Mouse (Mus musculus): Measurements from ENCODE around the gene Klhl29. TPM values are rescaled to one million over a fixed set of nuclear protein-coding genes. Genes with fewer than 3 reads are reported as not detected.

Gene Klhl29
- total RNA-seq, 1 experiment from 2014 or later, result 18.2 TPM

DNA sequence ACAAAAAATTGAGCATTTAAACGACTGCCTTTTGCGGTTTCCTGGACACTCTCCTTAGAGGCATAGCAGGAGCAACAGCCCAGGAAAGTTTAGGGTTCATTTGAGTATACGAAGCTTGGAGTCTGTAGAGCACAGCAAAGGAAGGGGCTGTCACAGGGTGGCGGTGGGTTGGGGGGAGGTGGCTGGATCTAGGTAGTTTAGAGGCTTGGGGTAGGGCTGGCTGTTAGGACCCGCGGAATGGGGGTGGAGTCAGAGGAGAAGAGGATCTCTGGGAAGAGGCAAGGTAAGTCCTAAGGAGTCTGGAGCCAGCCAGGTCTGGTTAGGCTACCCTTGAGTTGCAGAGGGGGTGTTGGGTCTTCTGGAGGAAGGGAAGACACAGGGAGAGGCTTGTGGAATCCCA, 255.2 kb downstream of the Klhl29 start:
- no peak for DNase-seq

DNA sequence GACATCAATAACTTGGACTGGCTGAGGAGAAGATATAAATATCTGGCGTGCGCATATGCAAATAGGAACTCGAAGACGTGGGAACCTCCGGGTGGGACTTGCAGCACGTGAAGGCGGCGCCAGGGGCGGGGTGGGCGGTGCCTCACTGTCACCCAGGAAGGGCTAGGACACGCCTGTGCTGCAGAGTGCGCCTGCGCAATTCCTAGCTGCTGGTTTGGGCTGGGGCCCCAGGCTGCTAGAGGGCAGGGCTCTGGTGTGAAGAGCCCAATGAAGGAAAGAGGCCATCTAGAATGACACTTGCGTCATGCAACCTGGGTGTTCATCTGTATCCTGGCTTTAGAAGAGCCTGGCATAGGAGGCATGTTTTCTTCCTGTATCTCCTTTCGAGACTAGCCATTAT, 255.8 kb downstream of the Klhl29 start:
- peak; percentile 92 for DNase-seq

GRCm38 (mm10) chr12:5119286-5119685, 256.2 kb downstream of the Klhl29 start:
- no peak for DNase-seq

- DNase-seq, result no peak
Measured at GRCm38 (mm10) chr12:5116605-5117004, 258.9 kb downstream of the Klhl29 start.

DNA sequence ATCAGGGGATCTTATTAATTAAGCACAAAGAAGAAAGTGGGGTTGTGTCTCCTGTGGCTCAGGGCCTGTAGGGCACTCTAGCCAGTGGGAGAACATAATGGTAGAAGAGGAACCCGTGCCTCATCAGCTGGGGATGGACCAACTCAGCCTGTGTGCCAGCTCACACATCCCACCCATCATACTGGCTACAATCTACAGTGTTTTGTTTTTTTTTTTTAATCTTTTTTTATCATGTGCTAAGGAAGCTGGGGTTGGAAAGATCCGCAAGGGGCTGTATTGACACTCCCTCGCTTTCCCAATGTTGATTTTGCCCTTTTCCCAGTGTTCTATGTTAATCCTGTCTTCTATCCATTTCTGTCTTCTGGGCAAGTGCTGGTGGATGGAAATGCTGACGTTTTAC, 260.9 kb downstream of the Klhl29 start:
- no peak for DNase-seq

DNA sequence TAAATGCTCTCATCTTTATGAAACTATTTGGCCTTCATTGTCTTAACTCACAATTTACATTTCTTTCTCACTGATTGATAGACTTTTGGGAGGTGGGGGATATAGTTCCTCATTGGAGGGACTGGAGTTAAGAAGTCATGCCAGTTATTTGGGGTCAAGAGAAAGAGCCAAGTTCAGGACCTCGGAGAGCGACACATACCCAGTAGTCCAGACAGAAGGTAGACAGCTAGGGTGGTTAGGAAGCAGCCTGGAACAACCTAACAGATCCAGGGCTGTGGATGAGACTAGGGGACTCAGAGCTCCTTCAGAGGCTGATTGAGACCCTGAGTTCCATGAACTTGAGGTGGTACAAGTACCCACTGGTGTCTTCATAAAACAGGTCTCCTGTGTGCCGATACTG, 264.1 kb downstream of the Klhl29 start:
- DNase-seq, result no peak

DNA sequence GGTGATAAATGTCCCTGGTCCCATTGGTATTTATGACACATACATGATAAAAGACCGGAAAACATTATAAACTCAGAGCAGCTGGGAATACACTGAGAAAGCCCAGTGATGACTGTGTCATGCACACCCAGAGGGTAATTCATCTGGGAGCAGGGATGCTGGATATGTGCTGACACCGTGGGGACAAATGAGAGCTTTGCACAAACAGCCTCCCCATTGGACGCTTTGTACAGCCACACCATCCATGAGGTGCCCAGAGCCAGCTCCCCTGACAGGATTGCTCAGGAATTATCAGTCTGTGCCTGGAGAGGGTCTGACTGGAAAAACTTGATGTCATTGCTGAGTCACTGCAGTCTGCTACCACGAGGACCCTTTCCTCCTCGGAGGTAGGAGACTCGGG, 266.9 kb downstream of the Klhl29 start:
- no peak for DNase-seq

- no peak for DNase-seq
Measured at GRCm38 (mm10) chr12:5107795-5108194, 267.7 kb downstream of the Klhl29 start.

GRCm38 (mm10) chr12:5104422-5105052, 270.9 kb downstream of the Klhl29 start:
- no peak for DNase-seq

GRCm38 (mm10) chr12:5101411-5102024, 274.0 kb downstream of the Klhl29 start:
- peak; percentile 73 for DNase-seq

- DNase-seq, result peak; percentile 13
Measured at GRCm38 (mm10) chr12:5099572-5099971, 275.9 kb downstream of the Klhl29 start.

- no peak for DNase-seq
Measured at GRCm38 (mm10) chr12:5088639-5089038, 286.8 kb downstream of the Klhl29 start.

- DNase-seq, result no peak
Measured at GRCm38 (mm10) chr12:5087787-5088519, 287.5 kb downstream of the Klhl29 start.

DNA sequence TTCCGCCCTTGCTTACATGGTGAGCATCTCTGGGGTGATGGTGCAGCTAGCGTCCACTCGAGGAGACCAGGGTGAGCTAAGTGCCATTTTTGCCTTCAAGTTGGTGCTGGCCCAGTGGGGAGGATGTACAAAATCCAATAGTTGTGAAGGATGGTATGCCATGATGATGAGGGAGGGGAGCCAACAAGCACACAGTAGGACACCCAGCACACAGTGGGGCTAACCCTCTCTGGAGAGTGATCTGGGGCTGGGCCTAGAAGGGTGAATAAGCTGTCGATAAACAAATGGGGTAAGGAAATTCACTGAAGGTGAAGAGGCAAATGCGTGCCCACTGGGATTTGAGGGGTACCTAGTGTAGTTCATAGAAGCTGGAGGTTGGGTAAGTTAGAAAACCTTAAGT, 290.8 kb downstream of the Klhl29 start:
- no peak for DNase-seq

- no peak for DNase-seq
Measured at GRCm38 (mm10) chr12:5081480-5081879, 294.0 kb downstream of the Klhl29 start.

GRCm38 (mm10) chr12:5073191-5073590, 302.3 kb downstream of the Klhl29 start:
- DNase-seq, result no peak

DNA sequence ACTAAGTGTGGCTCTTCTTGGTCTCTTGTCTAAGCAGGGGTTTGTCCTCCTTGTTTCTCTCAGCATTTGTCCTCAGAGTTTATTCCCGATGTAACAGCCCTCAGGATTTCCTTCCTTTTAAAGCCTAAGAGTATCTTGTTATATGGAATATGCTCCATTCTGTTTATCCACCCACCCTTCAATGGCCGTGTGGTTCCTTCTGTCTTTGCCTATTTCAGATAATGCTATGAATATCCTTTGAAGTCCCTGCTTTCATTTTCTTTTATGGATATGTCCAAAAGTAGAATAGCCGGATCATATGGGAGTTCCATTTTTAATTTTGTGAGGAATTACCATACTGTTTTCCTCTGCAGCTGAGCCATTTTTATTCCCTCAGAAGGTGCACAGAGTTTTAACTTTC, 305.4 kb downstream of the Klhl29 start:
- no peak for DNase-seq

GRCm38 (mm10) chr12:5067590-5067989, 307.9 kb downstream of the Klhl29 start:
- no peak for DNase-seq

DNA sequence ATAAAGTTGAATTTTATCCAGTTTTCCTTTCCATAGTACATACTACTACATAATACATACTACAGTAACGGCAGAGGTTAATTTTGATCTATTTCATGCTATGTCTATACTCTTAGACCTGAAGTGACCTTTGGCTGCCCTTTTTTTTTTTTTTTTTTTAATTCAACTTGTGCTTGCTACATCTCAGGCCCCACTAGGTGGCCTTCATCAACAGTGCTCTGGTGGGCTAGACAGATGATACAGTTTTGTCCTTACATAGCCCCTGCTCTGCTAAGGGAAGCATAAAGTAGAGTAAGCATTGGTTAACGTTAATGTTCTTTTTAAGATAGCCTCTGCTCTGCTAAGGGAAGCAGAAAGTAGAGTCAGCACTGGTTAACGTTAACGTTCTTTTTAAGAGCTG, 327.4 kb downstream of the Klhl29 start:
- no peak for DNase-seq

DNA sequence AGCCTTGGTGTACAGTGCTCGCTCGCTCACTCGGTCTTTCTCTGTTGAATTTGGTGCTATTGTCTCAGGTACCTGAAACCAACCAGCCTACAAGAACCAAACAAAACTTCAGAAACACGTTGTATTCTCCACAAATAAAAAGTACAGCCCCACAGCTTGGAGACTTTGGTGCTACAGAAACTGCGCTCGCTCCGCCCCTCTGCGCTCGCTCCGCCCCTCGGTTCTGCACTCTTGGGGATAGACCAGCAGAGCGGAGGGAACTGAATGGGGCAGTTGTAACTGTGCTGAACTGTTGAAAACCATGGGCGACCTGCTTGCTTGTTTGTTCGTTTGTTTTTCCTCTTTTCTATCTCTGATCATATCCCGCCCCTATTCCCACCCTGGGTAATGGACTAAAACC, 331.3 kb downstream of the Klhl29 start:
- DNase-seq, result no peak

GRCm38 (mm10) chr12:5038008-5038407, 337.5 kb downstream of the Klhl29 start:
- DNase-seq, result no peak

DNA sequence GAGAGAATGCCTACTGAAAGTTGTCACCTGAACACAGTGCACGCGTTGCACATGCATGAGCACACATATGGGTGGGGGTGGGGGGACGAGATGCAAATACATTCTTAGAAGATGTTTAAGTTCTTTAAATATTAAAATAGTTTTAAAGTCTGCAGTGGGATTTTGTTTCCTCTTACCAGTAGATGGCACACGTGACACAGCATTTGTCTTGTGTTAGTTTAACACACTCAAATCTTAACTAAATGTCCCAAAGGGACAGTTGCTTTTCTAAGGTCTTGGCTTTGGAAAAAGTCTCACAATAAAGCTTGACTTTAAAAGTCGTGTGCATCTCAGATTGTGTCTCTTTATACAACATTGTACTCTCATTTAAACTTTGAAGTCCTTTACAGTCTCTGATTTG, 346.4 kb downstream of the Klhl29 start:
- DNase-seq, result no peak

All from adrenal gland, postnatal 25 days (tissue).